Mouse (Mus musculus): ENCODE results near the gene Sphkap.

Sphkap gene

DNA sequence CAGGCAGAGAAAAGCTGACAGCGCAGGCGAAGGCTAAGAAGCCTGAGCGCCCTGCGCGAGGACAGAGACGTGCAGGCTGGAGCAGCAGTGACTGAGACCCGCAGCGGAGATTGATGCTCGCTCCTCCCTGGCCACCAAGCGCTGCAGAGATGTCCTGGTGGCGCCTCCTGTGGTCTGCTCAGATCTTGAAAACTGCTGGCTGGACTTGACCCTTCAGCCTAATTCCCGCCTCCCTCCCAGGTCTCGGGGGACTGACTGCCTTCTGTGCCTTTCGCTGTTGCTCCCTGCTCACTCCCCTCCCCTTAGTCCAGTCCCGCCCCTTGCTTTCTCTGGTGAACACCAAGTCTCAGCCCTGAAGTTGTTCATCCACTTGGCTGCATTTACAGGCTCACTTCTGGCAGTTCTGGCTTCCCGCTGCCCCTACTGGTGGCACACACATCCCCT lies at the start of gene Sphkap:
Gene Sphkap (minus strand): TSS at position 180 of the 444 bp plus-strand sequence.
- DNase-seq (ENCODE audit: low read depth, low spot score): no peak

DNA sequence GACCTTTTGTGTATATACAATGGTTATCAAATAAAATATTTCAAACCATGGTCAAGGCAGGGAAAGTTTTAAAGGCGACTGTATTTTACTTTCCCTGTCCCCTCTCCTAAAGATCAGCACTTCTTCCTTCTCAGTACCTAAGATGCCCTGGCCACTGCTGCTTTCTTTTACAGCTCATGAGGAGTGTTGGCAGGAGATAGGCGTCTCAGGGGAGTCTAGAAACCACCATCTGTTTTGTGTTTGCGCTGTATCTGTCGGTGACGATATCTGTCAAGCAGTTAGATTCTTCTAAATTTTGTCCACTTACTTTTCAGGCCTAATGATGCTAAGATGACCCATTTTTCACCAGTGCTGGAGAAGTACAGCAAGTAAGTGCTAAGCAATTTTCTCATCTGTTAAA lies 43.3 kb upstream of the Sphkap start:
- peak; percentile 1 for DNase-seq (ENCODE audit: low read depth, low spot score)

DNA sequence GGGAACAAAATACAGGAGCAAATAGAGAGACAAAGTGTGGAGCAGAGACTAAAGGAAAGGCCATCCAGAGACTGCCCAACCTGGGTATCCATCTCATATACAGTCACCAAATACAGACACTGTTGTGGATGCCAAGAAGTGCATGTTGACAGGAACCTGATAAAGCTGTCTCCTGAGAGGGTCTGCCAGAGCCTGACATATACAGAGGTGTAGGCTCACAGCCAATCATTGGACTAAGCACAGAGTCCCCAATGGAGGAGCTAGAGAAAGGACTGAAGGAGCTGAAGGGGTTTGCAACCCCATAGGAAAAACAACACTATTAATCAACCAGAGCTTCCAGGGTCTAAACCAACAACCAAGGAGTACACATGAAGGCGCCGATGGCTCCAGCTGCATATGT lies 32.4 kb upstream of the Sphkap start:
- DNase-seq (ENCODE audit: low read depth, low spot score): no peak

DNA sequence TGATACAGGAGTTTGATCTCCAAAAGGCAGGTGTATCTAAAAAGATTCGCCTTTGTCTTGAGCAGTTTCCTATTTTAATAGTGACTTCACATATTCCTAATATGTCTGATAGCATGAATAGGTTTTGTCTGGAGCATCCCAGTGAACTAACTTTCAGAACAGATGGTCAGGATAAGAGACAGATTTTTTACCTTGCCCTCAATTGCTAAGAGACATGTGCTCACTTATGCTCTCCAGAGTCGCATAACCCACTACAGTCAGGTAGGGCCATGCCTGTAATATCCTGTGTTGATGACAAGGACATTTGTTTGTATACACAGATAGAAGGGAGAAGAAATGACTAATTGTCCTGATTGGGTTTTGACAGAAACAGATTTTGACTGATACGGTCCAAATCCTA lies 25.9 kb upstream of the Sphkap start:
- no peak for DNase-seq (ENCODE audit: low read depth, low spot score)

DNA sequence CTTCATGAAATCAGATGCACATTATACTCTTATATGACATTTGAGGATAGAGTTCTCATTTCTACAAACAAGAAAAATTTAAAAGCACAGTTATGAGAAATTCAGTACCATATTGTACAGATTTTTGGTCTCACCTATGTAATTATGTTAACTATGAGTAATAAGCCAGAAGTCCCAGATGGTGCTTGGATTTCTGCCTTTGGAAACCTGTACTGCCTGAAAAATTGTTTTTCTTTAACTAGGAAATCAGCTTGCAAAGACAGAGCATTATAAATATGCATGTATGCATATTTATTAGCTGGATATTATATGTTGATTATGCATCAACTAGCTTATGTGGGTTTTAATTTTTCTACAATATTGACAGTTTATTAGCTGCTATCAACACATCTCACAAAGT lies 21.9 kb upstream of the Sphkap start:
- DNase-seq (ENCODE audit: low read depth, low spot score): no peak

DNA sequence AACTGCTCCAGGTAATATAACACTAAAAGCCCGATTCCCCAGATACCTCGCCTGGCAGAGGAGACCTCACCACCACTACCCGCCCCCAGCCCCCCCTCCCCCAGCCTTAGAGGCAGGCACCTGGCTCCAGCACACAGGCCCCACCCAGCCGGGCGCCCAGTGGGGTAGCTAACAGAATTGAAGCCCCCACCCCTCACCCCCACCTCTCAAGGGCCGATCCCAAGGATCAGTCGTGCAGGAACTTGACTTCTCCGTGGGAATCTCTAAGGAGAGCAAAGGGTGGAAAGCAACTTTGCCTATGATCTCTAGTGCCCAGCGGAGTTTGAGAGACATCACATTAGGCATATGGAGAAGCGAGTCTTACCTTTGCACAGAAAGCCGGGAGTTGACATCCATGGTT lies 384 bp downstream of the Sphkap start:
- no peak for DNase-seq (ENCODE audit: low read depth, low spot score)

DNA sequence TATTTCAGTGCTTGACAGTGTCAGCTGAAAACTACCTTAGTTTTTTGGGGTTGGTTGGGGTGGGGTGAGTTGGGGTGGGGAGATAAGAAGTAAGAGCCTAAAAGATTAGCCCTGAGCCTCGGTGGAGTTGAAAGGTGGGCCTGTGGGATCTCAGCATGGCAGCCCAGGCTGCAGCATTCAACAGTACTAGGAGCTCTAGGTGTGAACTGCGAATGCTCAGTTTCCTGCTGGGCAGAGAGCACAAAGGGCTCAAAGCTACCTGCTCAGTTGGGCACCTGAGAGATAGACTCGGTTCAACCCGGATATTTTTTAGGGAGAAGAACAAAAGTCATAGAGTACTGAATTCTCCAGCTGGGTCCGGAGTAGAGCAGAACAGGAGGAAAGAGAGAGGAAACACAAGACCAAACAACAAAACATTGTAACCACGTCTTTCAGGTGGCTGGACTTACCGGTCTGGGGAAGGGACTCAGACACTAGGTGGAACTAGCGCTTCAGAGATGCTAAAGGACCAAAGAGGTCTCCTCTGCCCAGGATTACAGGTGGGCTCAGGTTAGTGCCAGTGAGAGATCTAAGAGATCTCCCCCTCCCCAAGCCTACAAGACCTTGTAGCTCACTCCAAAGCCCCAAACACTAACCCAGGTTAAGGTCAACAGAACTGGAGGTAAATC lies 984 bp downstream of the Sphkap start:
- no peak for DNase-seq (ENCODE audit: low read depth, low spot score)

DNA sequence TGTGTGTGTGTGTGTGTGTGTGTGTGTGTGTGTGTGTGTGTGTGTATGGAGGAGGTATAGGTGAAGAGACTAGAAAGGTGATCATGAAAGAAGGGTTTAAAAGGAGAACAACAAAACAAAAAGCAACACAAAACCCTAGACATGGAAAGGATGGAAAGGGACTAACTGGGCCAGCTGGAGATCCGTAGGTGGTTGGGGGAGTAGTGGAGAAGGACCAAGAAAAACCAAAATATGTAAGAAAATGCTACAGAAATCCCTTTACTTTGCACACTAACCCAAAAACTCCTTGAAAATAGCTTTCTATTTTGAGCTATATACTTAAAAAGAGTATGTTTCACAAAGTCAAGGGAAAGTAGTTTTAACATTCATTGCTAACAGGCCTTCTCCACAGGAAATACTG lies 6.9 kb downstream of the Sphkap start:
- DNase-seq (ENCODE audit: low read depth, low spot score): no peak

DNA sequence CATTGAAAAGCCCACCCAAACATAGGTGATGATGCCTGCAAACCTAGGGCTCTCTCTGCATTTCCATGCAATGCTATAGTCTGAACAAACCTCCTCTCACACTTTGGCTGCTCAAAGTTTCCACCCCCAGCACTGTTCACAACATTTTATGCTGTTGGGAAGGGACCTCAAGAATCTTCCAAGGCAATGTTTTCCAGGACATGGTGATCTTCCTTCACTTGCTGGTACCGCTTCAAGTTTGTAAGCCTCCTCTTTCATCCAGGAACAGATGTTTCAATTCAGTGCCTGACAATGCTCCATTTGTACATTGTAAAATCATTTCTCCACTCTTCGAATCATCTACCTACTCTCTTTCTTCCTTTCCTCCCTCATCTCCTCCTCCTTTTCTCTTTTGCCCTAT lies 11.7 kb downstream of the Sphkap start:
- DNase-seq (ENCODE audit: low read depth, low spot score): no peak

DNA sequence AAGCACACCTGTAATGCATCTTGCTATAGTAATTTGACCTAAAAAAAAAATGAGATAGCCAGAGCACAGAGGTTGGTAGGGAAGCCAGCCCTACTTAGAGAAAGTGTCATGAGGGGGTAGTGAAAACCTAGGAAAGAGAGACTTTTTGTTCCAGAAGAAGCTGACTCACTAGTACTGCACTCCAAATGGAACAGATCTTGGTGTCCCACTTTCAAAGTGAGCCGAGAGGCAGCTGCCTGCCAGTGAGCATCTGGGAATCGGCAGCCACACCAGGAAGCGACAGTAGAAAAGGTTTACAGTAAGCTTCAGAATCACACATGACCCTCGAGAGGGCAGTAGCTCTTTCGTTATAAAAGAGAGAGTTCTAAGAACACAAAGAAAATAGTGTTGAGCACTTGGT lies 12.4 kb downstream of the Sphkap start:
- no peak for DNase-seq (ENCODE audit: low read depth, low spot score)

DNA sequence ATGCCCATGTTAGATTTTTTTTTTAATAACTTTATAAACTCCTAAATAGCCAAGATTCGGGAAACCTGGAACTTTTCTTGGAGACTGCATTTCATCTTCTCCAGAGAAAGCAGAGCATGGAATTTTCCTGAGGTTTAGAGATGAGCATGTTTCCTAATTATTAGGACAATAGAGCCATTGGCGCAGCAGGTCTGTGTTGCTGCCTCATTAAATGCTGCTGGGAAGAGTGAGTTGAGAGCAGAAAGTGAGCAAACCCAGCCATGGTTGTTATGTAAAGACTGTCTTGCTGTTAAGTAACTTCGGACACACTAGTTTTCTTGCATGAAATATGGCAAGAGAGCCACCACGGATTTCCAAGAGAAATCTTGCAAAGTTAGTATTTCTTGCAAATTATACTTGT lies 18.6 kb downstream of the Sphkap start:
- DNase-seq (ENCODE audit: low read depth, low spot score): no peak

DNA sequence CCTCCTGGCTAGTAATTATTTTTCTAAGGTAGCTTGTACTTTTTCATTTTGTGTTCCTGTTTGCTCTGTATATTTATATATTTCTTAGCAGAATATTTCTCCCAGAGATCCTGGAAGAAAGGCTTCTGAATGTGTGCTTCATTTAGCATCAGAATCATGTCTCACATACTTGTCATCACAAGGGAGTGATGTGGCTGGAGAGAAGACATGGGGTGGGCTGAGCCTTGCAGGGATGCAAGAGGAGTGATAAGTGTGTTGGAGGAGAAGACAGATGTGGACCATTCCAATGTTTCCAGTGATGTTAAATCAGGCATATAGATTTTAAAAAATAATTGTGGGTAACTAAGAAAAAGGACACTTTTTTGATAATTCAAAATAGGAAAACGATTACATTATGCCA lies 30.6 kb downstream of the Sphkap start:
- DNase-seq (ENCODE audit: low read depth, low spot score): no peak

DNA sequence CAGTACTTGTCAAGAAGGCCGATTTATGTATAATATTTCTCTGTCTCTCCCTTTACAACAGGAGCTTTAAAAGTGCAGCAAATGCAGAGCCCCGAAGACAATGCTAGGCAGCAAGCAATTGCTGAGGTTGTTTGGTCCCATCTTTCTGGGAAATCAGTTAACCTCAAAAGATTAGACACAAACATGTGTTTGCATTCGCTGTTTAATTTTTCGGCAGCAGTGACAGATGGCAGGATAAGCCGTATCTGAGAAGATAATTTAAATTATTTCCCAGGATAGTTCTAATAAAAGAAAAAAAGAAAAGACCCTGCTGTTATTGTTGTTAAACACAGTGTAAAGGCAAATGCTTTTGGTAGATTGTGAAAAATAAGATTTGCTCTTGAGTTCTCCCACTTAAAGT lies 41.5 kb downstream of the Sphkap start:
- DNase-seq (ENCODE audit: low read depth, low spot score): no peak

DNA sequence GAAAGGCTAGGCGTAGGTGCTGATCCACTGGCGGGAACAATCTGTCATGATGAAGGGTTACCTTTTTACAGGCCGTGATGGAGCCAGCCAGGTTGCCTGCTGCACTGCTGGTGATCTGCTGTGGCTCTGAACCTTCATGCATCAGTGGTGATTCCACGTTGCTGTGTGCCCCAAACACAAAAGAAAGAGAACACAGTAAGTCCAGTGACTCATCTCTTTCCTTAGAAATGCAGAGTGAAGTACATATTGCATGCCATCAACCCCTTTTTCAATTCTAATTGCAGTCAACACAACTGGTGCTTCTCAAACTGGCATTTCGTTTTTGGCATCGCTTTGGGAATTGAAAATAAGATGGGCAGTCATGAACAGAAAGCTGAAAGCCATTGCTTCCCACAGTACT lies 45.8 kb downstream of the Sphkap start:
- DNase-seq (ENCODE audit: low read depth, low spot score): no peak

DNA sequence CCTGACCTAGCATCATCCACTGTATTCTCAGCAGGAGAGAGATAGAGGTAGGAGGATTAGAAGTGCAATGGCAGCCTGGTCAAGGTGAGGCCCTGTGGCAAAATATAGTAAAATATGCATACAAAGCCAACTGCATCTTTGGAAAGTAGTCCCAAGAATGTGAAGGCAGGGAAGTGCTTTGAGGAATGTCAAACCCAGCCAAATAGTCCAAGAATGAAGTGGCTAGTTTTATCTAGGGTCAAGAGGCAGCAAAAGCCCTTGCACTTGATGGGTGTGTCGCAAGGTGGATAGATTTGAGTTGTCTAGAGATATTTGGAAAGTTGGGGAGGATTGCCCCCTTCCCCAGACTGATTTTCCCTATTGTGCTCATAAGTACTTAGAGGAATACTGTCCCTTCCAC lies 61.5 kb downstream of the Sphkap start:
- DNase-seq (ENCODE audit: low read depth, low spot score): no peak

DNA sequence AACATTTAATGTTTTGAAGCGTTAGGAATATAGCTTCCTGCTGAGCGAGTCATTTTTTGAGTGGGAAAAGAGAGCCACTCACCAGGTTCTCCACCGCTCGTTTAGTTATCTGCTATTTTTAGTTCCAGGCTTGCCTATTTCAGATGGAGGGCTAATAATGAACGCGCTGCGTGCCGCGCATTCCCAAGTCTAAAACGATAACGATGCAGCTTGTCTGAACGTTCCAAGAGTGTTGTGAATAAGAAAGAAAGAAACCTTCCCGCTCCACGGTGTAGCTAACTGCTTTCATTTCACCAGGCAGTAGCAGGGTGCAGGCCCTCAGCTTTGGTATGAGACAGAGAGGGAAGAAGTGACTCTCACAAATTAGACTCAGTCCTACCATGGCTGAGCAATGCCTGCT lies 62.4 kb downstream of the Sphkap start:
- DNase-seq (ENCODE audit: low read depth, low spot score): no peak

DNA sequence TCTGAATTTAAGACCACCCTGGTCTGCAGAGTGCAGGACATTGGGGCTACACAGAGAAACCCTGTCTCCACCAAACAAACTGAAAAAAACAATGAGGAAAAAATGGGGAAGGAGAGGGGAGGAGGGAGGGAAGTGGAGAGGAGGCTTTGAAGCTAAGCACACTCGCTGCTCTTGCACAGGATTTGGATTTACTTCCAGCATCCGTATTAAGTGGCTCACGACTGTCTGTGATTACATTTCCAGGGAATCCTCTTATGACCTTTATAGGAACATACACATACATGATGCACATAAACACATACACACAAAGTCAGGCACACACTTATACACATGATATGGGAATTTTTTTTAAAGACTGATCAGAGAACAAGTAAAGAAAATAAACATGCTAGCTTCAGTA lies 62.9 kb downstream of the Sphkap start:
- no peak for DNase-seq (ENCODE audit: low read depth, low spot score)

DNA sequence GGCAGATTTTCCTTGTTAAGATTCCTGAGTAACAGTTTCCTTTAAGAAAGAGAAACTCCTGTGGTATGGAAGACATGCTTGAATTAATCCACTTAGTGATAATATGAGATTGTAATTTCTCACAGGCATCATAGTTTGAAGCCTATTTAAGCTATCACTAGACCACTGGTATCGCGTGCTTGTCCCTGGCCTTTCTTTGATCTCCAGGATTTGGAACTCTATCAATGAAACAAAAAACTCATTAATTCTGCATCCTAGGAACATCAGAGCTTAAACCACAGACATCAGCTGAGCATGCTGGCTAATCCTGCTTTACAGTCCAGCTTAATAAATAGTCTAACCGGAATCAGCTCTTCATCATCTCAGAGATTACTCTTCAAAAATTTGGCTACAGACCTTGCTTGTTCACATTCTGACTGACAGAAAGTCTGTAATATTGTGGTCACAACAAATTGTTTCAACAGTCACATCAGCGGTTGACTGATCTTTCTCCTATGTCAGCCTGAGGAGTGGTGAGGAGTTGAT lies 65.2 kb downstream of the Sphkap start:
- no peak for DNase-seq (ENCODE audit: low read depth, low spot score)

DNA sequence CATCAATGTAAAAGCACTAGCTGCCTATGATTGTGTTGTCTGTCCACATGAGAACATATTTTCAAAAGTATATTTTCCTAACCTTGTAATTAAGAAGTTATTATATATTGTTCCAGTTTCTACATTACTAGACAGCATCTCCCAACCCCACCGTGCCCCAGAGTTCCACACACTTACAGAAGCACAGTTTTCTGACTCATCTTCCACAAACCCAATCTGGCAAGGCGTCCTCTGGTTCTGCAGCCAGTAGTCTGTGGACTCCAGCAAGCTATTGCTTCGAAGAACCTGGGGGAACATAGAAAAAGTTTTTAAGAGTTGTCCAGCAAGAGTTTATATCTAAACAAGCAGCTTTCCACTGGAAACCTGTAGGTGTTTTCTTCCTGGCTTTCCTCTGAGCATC lies 68.6 kb downstream of the Sphkap start:
- no peak for DNase-seq (ENCODE audit: low read depth, low spot score)

DNA sequence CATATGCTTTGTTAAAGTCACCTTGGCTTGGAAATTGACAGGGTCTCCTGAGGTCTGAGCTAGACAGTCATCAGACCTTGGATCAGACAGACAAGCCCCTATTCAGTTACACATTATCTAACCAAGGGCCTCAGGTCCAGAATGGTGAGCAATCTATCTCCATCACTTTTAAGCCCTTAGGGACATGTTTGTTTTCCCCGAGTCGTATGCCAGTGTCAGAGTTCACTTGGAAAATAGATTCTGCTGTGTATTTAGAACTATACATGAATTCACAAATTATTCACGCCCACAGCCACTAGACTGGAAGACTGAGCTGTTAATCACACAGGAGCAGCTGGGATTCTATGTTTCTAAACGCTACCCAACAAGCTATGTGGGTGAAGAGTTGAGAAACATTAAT lies 91.1 kb downstream of the Sphkap start:
- no peak for DNase-seq (ENCODE audit: low read depth, low spot score)

DNA sequence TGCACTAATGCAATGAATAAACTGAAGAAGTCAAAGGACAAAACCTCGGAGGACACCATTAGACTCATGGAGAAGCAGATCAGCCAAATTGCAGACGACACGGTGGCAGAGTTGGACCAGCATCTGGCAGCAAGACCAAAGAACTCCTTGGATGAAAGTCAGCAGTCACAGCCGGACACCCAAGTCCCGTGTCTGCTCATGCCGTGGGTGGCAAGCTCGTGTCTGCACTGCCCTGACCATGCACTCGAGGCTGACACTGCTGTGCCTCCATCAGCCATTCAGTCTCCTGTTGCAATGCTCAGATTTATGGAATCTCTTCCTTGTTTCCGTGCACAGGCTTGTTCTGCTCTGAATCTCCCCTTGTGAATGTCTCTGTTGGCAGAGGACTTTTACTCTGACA lies 92.9 kb downstream of the Sphkap start:
- DNase-seq (ENCODE audit: low read depth, low spot score): no peak

DNA sequence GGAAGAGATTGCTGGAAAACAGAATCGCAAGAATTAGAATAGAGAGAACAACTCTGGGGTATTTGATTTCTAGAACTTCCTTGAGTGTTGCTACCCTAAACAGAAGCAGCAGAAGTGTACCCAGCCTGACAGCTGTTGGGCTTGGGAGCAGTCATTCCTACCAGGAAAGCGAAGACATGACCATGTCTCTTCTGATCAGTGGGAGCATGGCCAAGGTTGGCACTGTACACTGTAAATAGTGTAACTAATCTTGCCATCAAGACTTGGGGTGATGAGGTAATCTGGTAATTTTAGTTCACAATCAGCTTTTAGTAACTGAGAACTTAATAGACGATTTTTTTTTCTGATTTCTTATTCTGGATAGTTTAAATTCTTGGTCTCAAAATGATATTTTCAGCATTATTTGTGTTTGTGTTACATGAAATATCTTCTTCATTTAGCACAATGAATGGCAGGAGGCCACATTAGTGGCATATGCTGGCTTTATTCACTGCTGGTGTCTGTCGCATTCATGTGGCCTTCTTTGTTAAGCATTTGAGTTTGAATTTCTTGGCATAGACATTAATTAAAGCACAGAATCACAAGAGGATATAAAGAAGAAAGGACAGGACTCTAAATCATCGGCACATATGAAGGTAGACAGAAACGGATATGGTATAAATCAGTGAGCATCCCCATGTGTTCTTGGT lies 96.2 kb downstream of the Sphkap start:
- no peak for DNase-seq (ENCODE audit: low read depth, low spot score)

Data from 3T3-L1 (cell line).